Mouse (Mus musculus): Measurements from ENCODE around the gene Btnl10.

Btnl10 gene

GRCm38 (mm10) chr11:58930254-58930653 is 12.5 kb downstream of the Btnl10 start:
- DNase-seq (ENCODE audit: low spot score in 2 of 2) = no peak

- no peak for DNase-seq (ENCODE audit: low spot score in 2 of 2)
These were observed 13.9 kb downstream of the Btnl10 start for GRCm38 (mm10) chr11:58931576-58931975.

GRCm38 (mm10) chr11:58937909-58938308 is 20.2 kb downstream of the Btnl10 start:
- DNase-seq (ENCODE audit: low spot score in 2 of 2) = no peak

- DNase-seq (ENCODE audit: low spot score in 2 of 2) = peak; percentile 82 to 87
These were observed 20.8 kb downstream of the Btnl10 start, which contains the start of gene Rnf187 for GRCm38 (mm10) chr11:58938322-58939087. Gene Rnf187 (minus strand): TSS chr11:58938916.

- no peak for DNase-seq (ENCODE audit: low spot score in 2 of 2)
These were observed 21.4 kb downstream of the Btnl10 start for GRCm38 (mm10) chr11:58939088-58939439.

- DNase-seq (ENCODE audit: low spot score in 2 of 2) = no peak
These were observed 26.4 kb downstream of the Btnl10 start for GRCm38 (mm10) chr11:58944136-58944535.

DNA sequence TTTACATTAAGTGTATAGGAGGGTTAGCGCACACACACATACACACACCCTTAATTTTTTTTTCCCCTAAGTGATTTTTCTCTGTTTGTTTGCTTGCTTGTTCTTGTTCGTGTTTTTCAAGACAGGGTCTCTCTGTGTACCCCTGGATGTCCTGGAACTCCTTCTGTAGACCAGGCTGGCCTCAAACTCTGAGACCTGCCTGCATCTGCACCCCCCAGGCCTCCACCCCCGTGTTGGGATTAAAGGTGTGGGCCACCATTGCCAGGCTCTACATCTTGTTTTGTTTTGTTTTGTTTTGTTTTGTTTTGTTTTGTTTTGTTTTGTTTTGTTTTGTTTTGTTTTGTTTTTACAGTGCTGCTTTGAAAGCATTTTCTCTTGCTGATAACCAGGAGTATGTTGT is 29.6 kb downstream of the Btnl10 start:
- no peak for DNase-seq (ENCODE audit: low spot score in 2 of 2)

- no peak for DNase-seq (ENCODE audit: low spot score in 2 of 2)
These were observed 30.3 kb downstream of the Btnl10 start for GRCm38 (mm10) chr11:58947798-58948528.

- DNase-seq (ENCODE audit: low spot score in 2 of 2) = peak; percentile 56 to 57
These were observed 31.1 kb downstream of the Btnl10 start, which contains the start of gene Hist3h2ba for GRCm38 (mm10) chr11:58948542-58949479. Gene Hist3h2ba (plus strand): TSS chr11:58948920.

- no peak for DNase-seq (ENCODE audit: low spot score in 2 of 2)
These were observed 32.0 kb downstream of the Btnl10 start for GRCm38 (mm10) chr11:58949480-58950431.

DNA sequence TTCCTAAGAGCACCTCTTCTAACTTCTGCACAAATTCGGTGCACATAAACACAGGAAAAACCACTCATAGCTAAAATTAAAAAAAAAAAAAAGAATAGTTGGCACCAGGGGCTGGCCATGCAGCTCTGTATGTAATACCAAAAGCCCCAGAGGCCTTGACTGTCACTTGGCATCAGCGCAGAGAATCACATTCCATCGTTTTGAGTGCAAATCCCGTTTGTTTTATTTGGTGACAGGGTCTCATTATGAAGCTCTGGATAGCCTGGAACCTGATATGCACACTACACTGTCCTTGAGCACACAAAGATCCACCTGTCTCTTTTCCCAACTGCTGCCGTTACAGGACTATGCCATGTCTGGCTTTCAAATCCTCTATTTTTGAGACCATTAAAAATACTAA is 33.5 kb downstream of the Btnl10 start:
- DNase-seq (ENCODE audit: low spot score in 2 of 2) = no peak

DNA sequence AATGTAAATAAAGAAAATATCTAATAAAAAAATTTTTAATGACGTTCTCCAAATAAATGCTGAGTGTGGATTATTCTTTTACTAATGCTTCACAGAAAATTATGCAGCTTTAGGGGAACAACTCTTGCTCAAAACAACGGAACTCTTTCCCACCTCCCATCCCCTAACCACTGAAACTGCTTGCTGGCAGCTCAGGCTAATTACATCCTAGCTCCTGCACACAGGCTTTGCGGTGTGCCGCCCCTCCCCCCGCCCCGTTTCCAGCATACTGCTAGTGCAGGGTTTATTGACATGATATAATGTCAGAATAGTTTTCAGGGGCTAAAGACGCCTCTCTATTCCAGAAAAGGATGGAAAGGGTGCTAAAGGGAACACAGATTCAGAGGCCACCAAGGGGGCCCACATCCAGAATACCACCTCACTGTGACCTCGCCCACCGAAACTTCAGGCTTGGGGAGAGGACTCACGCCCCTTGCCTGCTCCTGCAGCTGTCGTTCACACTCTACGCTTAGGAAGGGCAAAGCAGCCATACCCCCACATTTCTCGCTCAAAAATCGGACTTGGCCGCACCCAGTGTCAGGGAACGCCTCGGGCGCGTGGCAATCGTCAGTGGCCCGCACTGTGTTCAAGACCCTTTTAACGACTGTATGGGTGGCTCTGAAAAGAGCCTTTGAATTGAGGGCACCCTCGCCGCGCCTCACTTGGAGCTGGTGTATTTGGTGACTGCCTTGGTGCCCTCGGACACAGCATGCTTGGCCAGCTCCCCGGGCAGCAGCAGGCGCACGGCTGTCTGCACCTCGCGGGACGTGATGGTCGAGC is 35.9 kb downstream of the Btnl10 start:
- DNase-seq (ENCODE audit: low spot score in 2 of 2) = peak; percentile 38

- DNase-seq (ENCODE audit: low spot score in 2 of 2) = peak in 1 of 2 experiments; percentile 54
These were observed 36.4 kb downstream of the Btnl10 start for GRCm38 (mm10) chr11:58954170-58954419.

- DNase-seq (ENCODE audit: low spot score in 2 of 2) = peak; percentile 64 to 74
These were observed 36.9 kb downstream of the Btnl10 start, which contains the start of the genes Hist3h2a and Trim17 for GRCm38 (mm10) chr11:58954420-58955142. Gene Hist3h2a (plus strand): TSS chr11:58954685. Gene Trim17 (plus strand): TSS chr11:58954685.

- no peak for DNase-seq (ENCODE audit: low spot score in 2 of 2)
These were observed 37.6 kb downstream of the Btnl10 start for GRCm38 (mm10) chr11:58955143-58955867.

DNA sequence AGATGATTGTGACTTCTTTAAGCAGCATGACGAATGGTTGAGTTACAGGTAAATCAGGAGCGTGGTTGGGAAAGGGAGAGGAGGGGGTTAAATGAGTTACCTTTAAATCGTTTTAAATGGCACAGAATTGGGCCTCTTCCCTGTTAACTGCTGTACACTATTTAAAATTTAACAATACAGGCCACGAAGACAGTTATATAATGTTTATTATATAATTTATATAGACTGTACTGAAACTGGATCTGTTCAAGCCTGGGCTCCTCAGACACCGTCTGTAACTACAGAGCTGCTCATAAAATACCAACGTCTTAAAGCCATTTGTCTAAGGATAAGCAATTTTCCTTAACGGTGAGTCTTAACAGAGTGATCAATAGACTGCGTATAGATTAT is 38.2 kb downstream of the Btnl10 start:
- DNase-seq (ENCODE audit: low spot score in 2 of 2) = no peak

DNA sequence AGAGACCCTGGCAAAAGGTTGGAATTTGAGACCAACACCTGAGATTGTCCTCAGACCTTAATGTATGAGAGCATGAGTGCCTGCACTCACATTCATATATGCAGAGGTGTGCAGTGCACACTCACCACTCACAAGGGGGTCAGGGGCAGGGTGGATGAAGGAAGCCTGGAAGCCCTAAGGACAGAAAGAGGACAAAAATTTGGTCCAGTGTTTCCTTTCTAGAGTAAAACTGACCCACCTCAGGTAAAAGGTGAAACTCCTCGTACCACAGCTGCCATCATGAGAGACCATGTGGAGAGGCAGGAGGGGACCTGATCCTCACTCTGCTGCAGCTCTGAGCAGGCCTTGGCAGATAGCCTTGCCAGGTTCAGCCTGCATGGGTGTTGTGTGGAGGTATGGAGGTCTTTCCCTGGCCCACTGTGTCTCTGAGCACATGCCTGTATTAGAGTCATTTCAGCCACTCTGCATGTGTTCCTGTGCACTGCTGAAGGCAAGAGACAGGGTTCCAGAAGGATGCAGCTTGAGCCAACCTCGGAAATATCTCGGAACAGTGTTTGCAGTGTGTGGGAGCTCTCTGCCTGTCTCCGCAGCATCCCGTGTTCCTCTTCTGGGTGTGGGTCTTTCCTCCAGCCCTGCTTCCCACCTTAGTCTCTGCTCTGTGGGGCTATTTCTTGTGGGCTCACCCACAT is 39.7 kb downstream of the Btnl10 start:
- DNase-seq (ENCODE audit: low spot score in 2 of 2) = no peak

DNA sequence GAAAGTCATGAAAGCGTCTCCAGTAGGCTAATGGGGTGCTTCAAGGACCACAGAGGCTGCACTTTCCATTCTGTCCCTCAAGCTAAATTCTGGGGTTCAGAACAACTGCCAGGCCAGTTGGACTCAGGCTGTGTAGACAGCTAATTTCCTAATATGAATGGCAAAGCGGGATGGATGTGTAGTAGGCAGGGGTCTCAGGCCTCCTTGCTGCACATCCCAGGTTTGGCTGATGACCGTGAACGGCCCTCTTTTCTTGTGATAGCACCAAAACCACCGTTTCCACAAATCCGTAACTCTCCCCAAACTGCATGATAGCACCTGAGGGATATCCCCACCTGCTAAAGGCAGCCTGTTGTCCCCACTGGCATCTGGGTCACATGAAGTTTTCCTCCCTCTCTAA is 40.8 kb downstream of the Btnl10 start:
- no peak for DNase-seq (ENCODE audit: low spot score in 2 of 2)

Measured in spleen, postnatal 14 days (tissue).